ENCODE assay signal across 27 mouse cellular contexts in genomic region chr12:26410443-26410842, GRCm38 (mm10). TPM values are rescaled to one million over a fixed set of nuclear protein-coding genes. Genes with fewer than 3 reads are reported as not detected.
DNase-seq lines count a peak whose midpoint lies in the region; ATAC-seq and TF ChIP-seq lines count a peak whose summit lies in the region.
"Had no signal": no experiment of that assay in that cellular context is flagged by ENCODE, and none has a peak within 500 bp of the region (broad histone marks: within the 10 kb centered on the region; RNA-seq: fewer than 3 reads in every experiment).

No protein-coding gene starts in this region.

- ATAC-seq in granulocyte monocyte progenitor cell, adult 5-6 weeks (replicated peaks; ENCODE audit: poor library complexity, severe bottlenecking), result peak; percentile 21
- ATAC-seq in neutrophil, adult 5-6 weeks (ENCODE audit: extremely low read depth, insufficient number of reproducible peaks, low FRiP score, poor library complexity, severe bottlenecking), result peak; percentile 34; the same call in 1 of the 2 replicates
- ATAC-seq in erythroblast, adult 5-6 weeks (replicated peaks; ENCODE audit: low FRiP score, poor library complexity, severe bottlenecking), result no peak
- ATAC-seq: forebrain, embryonic 14.5 days; intestine, postnatal 0 days had no signal

- H3K4me3 ChIP-seq in layer of hippocampus, adult 2 months, result no peak overlapping the region
- H3K4me3 ChIP-seq in spleen, adult 2 months (ENCODE audit: extremely low read depth, insufficient read depth, insufficient read length), result no peak overlapping the region
- H3K4me3 ChIP-seq: hindbrain, embryonic 13.5 days; liver, embryonic 13.5 days; megakaryocyte, embryonic 14.5 days; myocyte; neural tube, embryonic 12.5 days had no signal

- DNase-seq in layer of hippocampus, adult 2 months (ENCODE audit: low spot score in 2 of 2), result no peak
- no peak for DNase-seq in layer of hippocampus, postnatal 36 days
- DNase-seq in spleen, adult 2 months (ENCODE audit: low read depth in 1 of 2, low spot score in 2 of 2), result peak in 1 of 2 experiments; percentile 34
- DNase-seq in spleen, adult 12 weeks (ENCODE audit: low spot score), result no peak
- no peak for DNase-seq in right cerebral cortex, postnatal 10 days (ENCODE audit: low spot score in 2 of 2)
- DNase-seq: adrenal gland, adult 2 months; adrenal gland, postnatal 36 days; cerebellum, adult 8-10 months; cerebellum, postnatal 25 days; heart, postnatal 36 days; kidney, postnatal 25 days; left cerebral cortex, postnatal 4 days; liver, embryonic 13.5 days; lung, adult 2 months; lung, postnatal 14 days; midbrain, embryonic 14.5 days; thymus, adult 2 months; thymus, postnatal 36 days had no signal

- no peak for TF ChIP-seq POLR2A in spleen, adult 2 months (IDR thresholded peaks at IDR 0.05; ENCODE audit: low read depth, low read length)

- H3K27me3 ChIP-seq in spleen, adult 2 months (ENCODE audit: control insufficient read depth, insufficient read depth, low read length), result no peaks in the 10 kb centered on the region
- H3K27me3 ChIP-seq: hindbrain, embryonic 13.5 days; neural tube, embryonic 12.5 days had no signal

- H3K36me3 ChIP-seq in spleen, adult 2 months (ENCODE audit: control insufficient read depth, insufficient read depth, low read length), result no peaks in the 10 kb centered on the region
- H3K36me3 ChIP-seq: liver, embryonic 13.5 days had no signal

- TF ChIP-seq CTCF in layer of hippocampus, adult 2 months (conservative IDR thresholded peaks at IDR 0.05), result 0 out of 2 replicates have a peak, but pooled peaks have one; percentile 13
- no peak for TF ChIP-seq CTCF in spleen, adult 2 months (IDR thresholded peaks at IDR 0.05; ENCODE audit: extremely low read depth, insufficient read depth, insufficient read length, insufficient replicate concordance)

- H3K4me1 ChIP-seq in spleen, adult 2 months (ENCODE audit: control insufficient read depth, insufficient read depth, insufficient read length), result peaks cover 29% of the 10 kb centered on the region

- WGBS in spleen, adult 2 months, result 57% methylated on average over 3 of the region's 3 CpGs

- no peak overlapping the region for H3K27ac ChIP-seq in layer of hippocampus, adult 2 months
- H3K27ac ChIP-seq in spleen, adult 2 months (ENCODE audit: insufficient read depth, low read length), result peak overlapping the region; percentile 38
- H3K27ac ChIP-seq: hindbrain, embryonic 13.5 days; liver, embryonic 13.5 days; neural tube, embryonic 12.5 days had no signal

RNA-seq across cellular contexts. Expression of gene Rnf144a, which starts 4.6 kb away (rescaled TPM):
- total RNA-seq in layer of hippocampus, adult 2 months (2021), result 10 to 100 TPM; 20.4 to 22.6 TPM
- total RNA-seq in layer of hippocampus, postnatal 36 days (2021), result 10 to 100 TPM; 22.6 to 23.8 TPM
- polyA plus RNA-seq in spleen, adult 2 months (2012; rRNA removed), result 15.8 and 17.7 TPM in 2 replicates
- 26.1 and 33.5 TPM in 2 replicates for total RNA-seq in granulocyte monocyte progenitor cell, adult 5-6 weeks (2014; fragmentation: Nextera tagmentation)
- total RNA-seq in granulocyte monocyte progenitor cell, adult 5-6 weeks (2017), result 13.5 and 13.6 TPM in 2 replicates
- 193 and 199 TPM in 2 replicates for total RNA-seq in neutrophil, adult 5-6 weeks (2017)
- 12.9 and 13.6 TPM in 2 replicates for total RNA-seq in erythroblast, adult 5-6 weeks (2015; ENCODE audit: low replicate concordance)
- total RNA-seq in erythroblast, adult 5-6 weeks (2017; ENCODE audit: low replicate concordance), result 6.8 and 8.5 TPM in 2 replicates
- polyA plus RNA-seq: myocyte had no signal

RNA-seq across cellular contexts. Expression of gene Rsad2, which starts 45.8 kb away (rescaled TPM):
- 1 to 10 TPM in 1 of 2 experiments, under 1 TPM in 1; 0.61 to 1.1 TPM for total RNA-seq in layer of hippocampus, adult 2 months (2021)
- total RNA-seq in layer of hippocampus, postnatal 36 days (2021), result under 1 TPM; 0.30 to 0.57 TPM
- 17.2 and 19.8 TPM in 2 replicates for polyA plus RNA-seq in spleen, adult 2 months (2012; rRNA removed)
- not detected in 2 replicates for total RNA-seq in granulocyte monocyte progenitor cell, adult 5-6 weeks (2014; fragmentation: Nextera tagmentation)
- total RNA-seq in granulocyte monocyte progenitor cell, adult 5-6 weeks (2017), result 0.78 TPM in 1 of 2 replicates, not detected in the other
- 104 and 110 TPM in 2 replicates for total RNA-seq in neutrophil, adult 5-6 weeks (2017)
- total RNA-seq in erythroblast, adult 5-6 weeks (2015; ENCODE audit: low replicate concordance), result 1,174 and 1,207 TPM in 2 replicates
- 1,630 and 1,984 TPM in 2 replicates for total RNA-seq in erythroblast, adult 5-6 weeks (2017; ENCODE audit: low replicate concordance)

RNA-seq across cellular contexts. Expression of gene Cmpk2, which starts 58.6 kb away (rescaled TPM):
- total RNA-seq in layer of hippocampus, adult 2 months (2021), result 10 to 100 TPM; 15.8 to 17.6 TPM
- 10 to 100 TPM; 15.1 to 16.2 TPM for total RNA-seq in layer of hippocampus, postnatal 36 days (2021)
- polyA plus RNA-seq in spleen, adult 2 months (2012; rRNA removed), result 8.3 and 11.5 TPM in 2 replicates
- 12.7 and 31.5 TPM in 2 replicates for total RNA-seq in granulocyte monocyte progenitor cell, adult 5-6 weeks (2014; fragmentation: Nextera tagmentation)
- total RNA-seq in granulocyte monocyte progenitor cell, adult 5-6 weeks (2017), result 8.9 and 12.2 TPM in 2 replicates
- 35.9 and 51.3 TPM in 2 replicates for total RNA-seq in neutrophil, adult 5-6 weeks (2017)
- total RNA-seq in erythroblast, adult 5-6 weeks (2015; ENCODE audit: low replicate concordance), result 85.9 and 123 TPM in 2 replicates
- total RNA-seq in erythroblast, adult 5-6 weeks (2017; ENCODE audit: low replicate concordance), result 86.0 and 87.0 TPM in 2 replicates
- polyA plus RNA-seq: myocyte had no signal

Comparison
In these comparisons a context has a peak if more than half of its experiments do, and no peak if none do; other contexts are left out.
1. RNA of gene Rsad2, which starts 45.8 kb away (total RNA-seq): 1,174 to 1,984 TPM in erythroblast, adult 5-6 weeks and 104 to 110 TPM in neutrophil, adult 5-6 weeks; 0.61 to 1.1 TPM in layer of hippocampus, adult 2 months, 0.30 to 0.57 TPM in layer of hippocampus, postnatal 36 days and 0.78 TPM in granulocyte monocyte progenitor cell, adult 5-6 weeks; every median in the first group is over 10 times any median in the second.